ENCODE assay signal across 10 mouse cellular contexts in the genomic region with DNA sequence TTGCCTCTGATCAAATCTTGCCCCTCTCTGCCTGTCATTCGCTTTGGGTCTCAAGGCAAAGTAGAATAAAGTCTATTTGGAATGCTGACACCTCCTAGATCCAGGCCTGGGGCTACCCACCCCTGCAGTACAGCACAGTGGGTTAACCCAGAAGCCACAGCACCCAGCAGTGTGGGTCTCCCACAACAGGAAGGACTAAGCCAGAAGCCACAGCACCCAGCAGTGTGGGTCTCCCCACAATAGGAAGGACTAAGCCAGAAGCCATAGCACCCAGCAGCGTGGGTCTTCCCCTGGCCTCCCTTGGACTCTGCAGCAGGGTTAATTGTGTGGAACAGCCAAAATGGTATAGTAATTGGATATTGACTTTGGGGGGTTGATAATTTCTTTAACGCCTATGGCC.
DNase-seq lines count a peak whose midpoint lies in the region; ATAC-seq and TF ChIP-seq lines count a peak whose summit lies in the region.
"Had no signal": no experiment of that assay in that cellular context is flagged by ENCODE, and none has a peak within 500 bp of the region (broad histone marks: within the 10 kb centered on the region; RNA-seq: fewer than 3 reads in every experiment).

No protein-coding gene starts in this region.

- no peaks in the 10 kb centered on the region for H3K27me3 ChIP-seq in liver, embryonic 11.5 days (replicated peaks; ENCODE audit: control insufficient read depth, insufficient read depth, low read length)
- H3K27me3 ChIP-seq in midbrain, embryonic 10.5 days (ENCODE audit: low read depth, poor library complexity, severe bottlenecking): no peaks in the 10 kb centered on the region

- no peaks in the 10 kb centered on the region for H3K36me3 ChIP-seq in liver, embryonic 11.5 days (ENCODE audit: control insufficient read depth, insufficient read depth, low read length)
- no peaks in the 10 kb centered on the region for H3K36me3 ChIP-seq in midbrain, embryonic 10.5 days

- no peak for ATAC-seq in liver, embryonic 11.5 days (replicated peaks; ENCODE audit: low FRiP score)
- no peak for ATAC-seq in monocyte, adult 5-6 weeks (replicated peaks; ENCODE audit: insufficient number of reproducible peaks, low FRiP score, low TSS enrichment, poor library complexity, severe bottlenecking)

- H3K4me2 ChIP-seq in liver, embryonic 11.5 days: peak overlapping the region; percentile 64

- intact Hi-C loops in gastrocnemius, adult 2 months (cut with DNase I): loop anchor here (5.0 kb wide), 1 partner anchor 57 kb away; no protein-coding TSS in a partner anchor

- peak overlapping the region; percentile 56 for H3K27ac ChIP-seq in gastrocnemius, adult 2 months
- no peak overlapping the region for H3K27ac ChIP-seq in liver, embryonic 11.5 days (ENCODE audit: low read depth, low read length)
- H3K27ac ChIP-seq in midbrain, embryonic 10.5 days (replicated peaks): peak overlapping the region; percentile 29

- no peaks in the 10 kb centered on the region for H3K9me3 ChIP-seq in liver, embryonic 11.5 days (ENCODE audit: control insufficient read depth, low read length)
- no peaks in the 10 kb centered on the region for H3K9me3 ChIP-seq in midbrain, embryonic 10.5 days (replicated peaks)

- H3K4me1 ChIP-seq in liver, embryonic 11.5 days (replicated peaks; ENCODE audit: control insufficient read depth, insufficient read depth, low read length): peaks cover 12% of the 10 kb centered on the region
- peaks cover 32% of the 10 kb centered on the region for H3K4me1 ChIP-seq in midbrain, embryonic 10.5 days

- TF ChIP-seq CTCF in gastrocnemius, adult 2 months (IDR thresholded peaks at IDR 0.05): no peak

- no peak for DNase-seq in gastrocnemius, adult 2 months
- no peak for DNase-seq in gastrocnemius, adult 8-10 months (ENCODE audit: low spot score in 2 of 2)
- DNase-seq in liver, embryonic 11.5 days (ENCODE audit: low spot score): no peak
- no peak for DNase-seq in liver
- DNase-seq in midbrain, embryonic 10.5 days (ENCODE audit: low spot score): no peak
- no peak for DNase-seq in B cell, adult 2 months
- no peak for DNase-seq in spleen, postnatal 10 days (ENCODE audit: low spot score in 2 of 2)
- DNase-seq: cerebellum, adult 9-10 months had no signal

- no peak overlapping the region for H3K9ac ChIP-seq in liver, embryonic 11.5 days (ENCODE audit: low read depth, low read length)

- WGBS in liver, embryonic 11.5 days: 76% methylated on average over 3 of the region's 3 CpGs
- 66% methylated on average over 3 of the region's 3 CpGs for WGBS in midbrain, embryonic 10.5 days

- H3K4me3 ChIP-seq in gastrocnemius, adult 2 months: no peak overlapping the region
- no peak overlapping the region for H3K4me3 ChIP-seq in liver, embryonic 11.5 days (ENCODE audit: low read depth, low read length)
- H3K4me3 ChIP-seq in midbrain, embryonic 10.5 days: no peak overlapping the region
- H3K4me3 ChIP-seq: erythroblast, embryonic 14.5 days had no signal
